Mouse (Mus musculus): ENCODE results near the gene Tlr7.

DNA sequence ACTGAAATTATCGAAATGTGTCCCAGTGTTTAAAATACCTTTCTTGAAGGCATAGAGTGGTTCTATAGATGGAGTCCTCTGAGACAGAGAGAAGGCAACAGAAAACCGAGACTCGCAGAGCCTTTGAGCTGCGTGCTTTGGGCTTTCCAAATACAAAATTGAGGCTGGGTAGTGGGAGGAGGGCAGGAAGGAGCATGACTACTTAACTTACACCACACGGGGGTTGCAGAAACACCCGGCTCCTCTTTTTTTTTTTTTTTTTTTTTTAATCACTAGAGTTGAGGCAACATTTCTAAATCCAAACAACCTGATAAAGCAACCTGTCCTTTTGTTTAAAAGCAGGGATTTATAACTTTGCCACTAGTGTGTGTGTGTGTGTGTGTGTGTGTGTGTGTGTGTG, at the start of gene Tlr7:
- TF ChIP-seq CTCF (IDR thresholded peaks at IDR 0.05; ENCODE audit: low read depth, low read length) (no peak), POLR2A (IDR thresholded peaks at IDR 0.05; ENCODE audit: borderline replicate concordance, low read depth, low read length) (no peak)
